Mouse (Mus musculus) thymus, adult 2 months (tissue): ENCODE results near the gene Sned1.

Experiments used
- CTCF ChIP-seq: fragments of 200-500 bp; IDR thresholded peaks from 2 replicates; pipeline ENCODE4 v1.5.1; 2012; ENCODE audit warnings: mild to moderate bottlenecking, control low read depth, low read length, moderate library complexity, borderline replicate concordance; ENCODE audit not compliant: control insufficient read depth, poor library complexity, insufficient read depth; ENCODE audit errors: extremely low read depth
- POLR2A ChIP-seq: fragments of 200-500 bp; IDR thresholded peaks from 2 replicates; pipeline ENCODE4 v1.6.1; 2012; ENCODE audit warnings: mild to moderate bottlenecking, low read length, control low read depth, moderate library complexity; ENCODE audit not compliant: control insufficient read depth, poor library complexity, insufficient read depth; ENCODE audit errors: extremely low read depth

- TF ChIP-seq CTCF = peak; percentile 84
- no peak for TF ChIP-seq POLR2A
Measured at GRCm38 (mm10) chr1:93223972-93224371, 11.7 kb upstream of the Sned1 start.
